Mouse (Mus musculus): Measurements from ENCODE around the gene Atp2b2.

DNA sequence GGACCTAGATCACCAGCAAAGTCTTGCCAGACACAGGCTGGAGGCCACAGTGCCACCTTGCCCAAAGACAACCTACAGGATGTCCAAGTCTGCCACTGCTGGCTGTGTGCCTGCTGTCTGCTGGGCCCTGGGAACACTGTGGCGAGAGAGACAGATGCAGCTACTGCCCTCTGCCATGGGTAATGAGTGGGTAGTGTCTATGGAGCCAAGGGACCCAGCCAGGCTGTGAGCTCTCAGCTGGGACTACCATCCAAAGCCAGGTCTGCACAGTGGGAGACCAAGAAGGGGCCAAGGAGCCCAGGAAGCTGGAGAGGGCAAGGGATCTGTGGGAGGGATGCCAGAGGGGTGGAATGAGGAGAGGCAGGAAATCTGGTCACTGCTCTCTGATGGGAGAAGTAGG is 83.1 kb downstream of the Atp2b2 start:
- TF ChIP-seq POLR2A (IDR thresholded peaks at IDR 0.05; ENCODE audit: borderline replicate concordance, low read depth, low read length) = no peak
- TF ChIP-seq CTCF (IDR thresholded peaks at IDR 0.05; ENCODE audit: low read depth, low read length) = no peak

All from bone marrow macrophage, adult 2 months (primary cell).